Mouse (Mus musculus) kidney, adult 8-10 months (tissue): Measurements from ENCODE around the gene Arl13b.

Experiments used
- DNase-seq, 2 experiments: peaks; one replicate each; pipeline ENCODE4 v3.0.0; 2022

Gene Arl13b

DNA sequence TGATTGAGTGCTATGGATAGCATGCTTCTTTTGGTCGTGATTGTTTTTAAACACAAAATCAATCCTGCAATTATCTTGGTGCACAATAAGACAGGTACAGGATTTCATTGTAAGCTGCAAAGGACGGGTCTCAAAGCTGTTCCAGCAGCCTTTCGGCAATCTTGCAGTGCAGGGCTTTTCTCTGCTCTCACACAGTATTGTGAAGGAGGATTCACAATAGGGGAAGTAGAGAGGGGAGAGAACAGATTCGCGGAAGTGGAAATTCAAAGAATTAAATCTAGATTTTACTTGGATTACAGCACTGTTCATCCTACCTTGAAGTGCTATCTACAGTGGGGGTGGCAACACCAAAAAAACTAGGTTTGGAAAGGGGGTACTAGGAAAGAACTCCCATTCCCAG, 33.0 kb downstream of the Arl13b start:
- no peak for DNase-seq

DNA sequence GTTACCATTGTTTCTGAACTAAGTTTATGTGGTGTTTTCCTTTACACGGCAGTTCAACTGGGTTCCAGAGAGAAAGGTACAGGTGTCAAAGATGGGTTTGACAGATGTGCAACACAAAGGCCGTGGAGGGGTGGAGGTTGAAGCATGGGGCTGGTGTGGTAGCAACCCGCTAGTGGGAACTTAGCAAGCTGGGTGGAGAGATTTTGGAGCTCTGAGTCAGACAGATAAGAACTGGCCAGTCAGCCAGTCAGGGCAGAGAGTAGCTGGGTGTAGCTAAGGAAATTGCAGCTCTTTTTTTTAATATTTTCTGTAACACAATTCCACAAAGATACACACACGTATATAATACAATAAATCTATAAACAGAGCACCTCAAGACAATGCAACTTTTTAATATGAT, 36.0 kb downstream of the Arl13b start:
- no peak for DNase-seq

DNA sequence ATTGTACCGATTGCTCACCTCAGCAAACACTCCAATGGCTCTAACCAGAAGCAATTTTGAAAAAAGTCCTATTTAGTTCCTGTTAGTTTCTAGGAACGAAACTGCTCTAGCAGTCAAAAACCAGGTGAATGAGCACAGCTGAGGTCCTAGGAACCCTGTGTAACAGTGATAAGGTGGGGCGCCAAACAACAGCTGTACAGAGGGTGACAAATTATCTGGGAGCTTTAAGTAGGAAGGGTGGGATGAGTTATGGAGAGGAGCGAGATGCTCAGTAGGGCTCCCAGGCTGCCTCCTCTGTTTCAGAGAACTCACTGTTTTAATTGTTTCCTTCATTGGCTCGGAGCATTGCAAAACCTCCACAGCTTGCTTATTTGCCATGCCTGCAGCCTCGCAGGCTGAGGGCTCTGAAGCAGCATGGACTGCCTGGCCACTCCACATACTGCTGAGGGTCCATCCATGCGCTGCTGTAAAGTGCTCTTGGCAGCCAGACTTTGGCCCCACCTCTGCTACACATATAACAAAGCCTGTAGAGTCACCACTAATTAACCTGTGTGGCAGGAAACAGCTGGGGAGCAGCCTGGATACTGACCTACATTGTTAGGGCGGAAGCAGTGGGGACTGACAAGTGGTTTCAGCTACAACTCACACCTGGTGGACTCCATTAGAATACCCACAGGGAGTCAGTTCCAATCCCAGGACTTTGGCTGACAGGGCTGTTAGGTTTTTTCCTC, 39.4 kb downstream of the Arl13b start:
- DNase-seq, result no peak

DNA sequence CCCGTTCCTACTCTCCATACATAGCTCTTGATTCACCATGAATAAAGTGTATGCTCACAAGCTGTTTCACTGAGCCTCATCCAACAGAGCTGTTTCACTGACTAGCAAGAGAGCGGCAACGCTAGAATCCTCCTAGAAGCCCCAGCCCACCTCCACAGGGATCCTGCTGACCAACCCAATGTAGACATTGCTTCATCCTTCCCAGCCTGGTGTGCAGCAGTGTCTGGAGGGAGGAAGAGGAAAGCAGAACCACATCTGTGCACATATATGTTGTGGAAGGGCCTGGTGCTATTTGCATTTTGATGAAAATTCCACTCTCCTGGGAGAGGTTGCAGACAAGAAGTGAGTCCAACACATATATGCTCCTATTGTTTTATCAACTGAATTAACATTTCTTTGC, 42.2 kb downstream of the Arl13b start:
- no peak for DNase-seq

DNA sequence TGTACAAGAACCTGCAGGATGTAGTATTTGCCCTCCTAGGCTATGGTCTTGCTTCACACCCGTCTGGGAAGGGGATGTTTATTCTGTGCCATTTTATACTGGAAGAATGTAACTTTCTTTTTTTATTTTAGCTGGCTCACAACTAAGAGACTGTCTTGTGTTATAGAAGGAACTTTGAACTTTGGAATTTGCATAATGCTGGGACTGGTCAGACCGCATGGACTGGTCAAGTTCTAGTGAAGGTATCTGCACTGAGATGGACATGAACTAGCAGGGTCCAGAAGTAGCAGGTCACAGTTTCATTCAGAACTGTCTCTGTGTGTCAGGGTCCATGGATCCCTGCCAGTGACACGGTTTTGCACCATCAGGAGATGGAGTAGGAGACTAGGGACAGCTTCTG, 47.0 kb downstream of the Arl13b start:
- DNase-seq, result no peak

DNA sequence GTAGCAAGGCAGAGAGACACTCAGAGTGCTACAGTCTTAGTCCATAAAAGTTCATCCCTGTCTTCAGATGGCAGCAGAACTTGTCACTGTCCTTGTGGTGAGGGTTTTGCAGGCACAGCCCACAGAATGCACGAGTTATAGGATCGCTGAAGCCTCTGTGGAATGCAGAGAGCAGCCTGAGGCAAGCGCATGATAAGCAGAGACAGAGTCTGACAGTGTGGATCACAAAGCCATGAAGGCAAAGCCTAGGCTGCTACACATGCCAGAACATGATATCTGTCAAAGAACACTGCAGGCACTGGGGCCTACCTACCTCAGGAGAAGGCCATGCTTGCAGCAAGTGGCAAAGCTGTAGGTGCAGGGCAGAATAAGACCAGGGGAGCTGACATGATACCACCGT, 47.4 kb downstream of the Arl13b start:
- no peak for DNase-seq

DNA sequence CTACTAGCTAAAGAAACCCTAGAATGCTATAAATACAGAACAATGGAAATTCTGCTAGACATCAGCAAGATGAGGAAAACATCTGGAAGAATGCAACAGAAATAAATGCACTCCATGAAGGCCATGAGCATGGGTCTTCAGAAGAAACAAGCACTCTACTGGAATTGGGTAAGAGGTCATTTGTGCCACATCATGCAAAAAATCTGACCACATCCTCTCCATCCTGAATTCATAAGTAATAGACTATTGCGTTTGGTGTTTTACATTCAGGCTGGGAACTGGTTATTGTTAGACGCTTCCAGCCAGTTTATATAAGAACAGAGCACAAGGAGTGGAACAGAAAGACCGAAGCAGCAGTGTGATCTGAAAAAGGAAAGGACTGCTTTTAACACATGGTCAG, 48.0 kb downstream of the Arl13b start:
- DNase-seq, result no peak

DNA sequence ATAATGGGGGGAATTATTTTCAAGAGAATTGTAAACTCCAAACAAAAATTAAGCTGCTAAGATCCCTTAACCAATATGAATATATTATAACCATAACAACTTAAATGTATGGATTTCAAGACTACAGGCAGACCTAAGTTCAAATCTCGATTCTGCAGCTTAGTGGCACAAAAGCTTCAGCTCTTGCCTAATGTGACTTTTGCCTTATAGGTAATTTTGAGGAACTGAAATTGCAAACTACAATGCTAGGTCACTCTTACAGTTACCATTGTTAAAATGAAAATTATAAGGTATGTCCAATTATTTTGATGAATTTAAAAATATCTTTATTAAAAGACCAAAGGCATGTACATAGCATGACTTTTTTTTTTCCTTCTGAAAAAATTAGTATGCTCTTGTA, 50.2 kb downstream of the Arl13b start:
- no peak for DNase-seq

DNA sequence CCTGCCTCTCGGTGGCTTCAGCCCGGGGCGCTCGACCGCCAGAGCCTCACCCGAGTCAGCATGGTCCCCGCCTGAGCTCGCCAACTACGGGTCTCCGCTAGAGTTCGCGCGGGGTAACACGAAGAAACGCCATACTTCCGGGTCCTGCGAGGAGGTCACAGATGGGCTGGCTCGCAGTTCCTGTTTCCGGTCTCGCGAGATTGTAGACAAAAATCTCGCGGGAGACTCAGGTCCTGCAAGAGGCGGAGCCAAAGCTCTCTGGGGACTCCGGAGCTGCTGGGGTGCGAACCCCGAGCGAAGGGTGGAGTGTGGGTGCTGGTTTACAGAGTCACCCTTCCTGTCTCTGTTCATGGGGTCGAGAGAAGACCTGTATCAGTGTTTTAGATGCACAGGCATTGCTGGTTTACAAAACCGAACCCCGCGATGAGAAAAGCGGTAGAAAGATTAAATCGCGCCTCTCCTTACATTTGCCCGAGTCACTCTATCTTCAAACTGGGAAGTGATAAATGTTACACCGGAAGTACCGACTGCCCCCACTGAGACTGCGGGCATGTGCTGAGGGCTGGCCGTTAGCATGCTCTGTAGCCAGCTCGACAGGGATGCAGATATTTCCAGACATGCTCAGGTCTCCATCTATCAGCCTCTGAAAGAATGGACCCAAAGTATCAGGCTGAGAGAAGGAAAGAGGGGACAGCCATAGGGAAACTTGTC, 60.1 kb downstream of the Arl13b start, which contains the start of gene Nsun3:
Nsun3 (minus strand) TSS at position 198 of the 711 bp plus-strand sequence.
- DNase-seq, result peak; percentile 93 to 95

DNA sequence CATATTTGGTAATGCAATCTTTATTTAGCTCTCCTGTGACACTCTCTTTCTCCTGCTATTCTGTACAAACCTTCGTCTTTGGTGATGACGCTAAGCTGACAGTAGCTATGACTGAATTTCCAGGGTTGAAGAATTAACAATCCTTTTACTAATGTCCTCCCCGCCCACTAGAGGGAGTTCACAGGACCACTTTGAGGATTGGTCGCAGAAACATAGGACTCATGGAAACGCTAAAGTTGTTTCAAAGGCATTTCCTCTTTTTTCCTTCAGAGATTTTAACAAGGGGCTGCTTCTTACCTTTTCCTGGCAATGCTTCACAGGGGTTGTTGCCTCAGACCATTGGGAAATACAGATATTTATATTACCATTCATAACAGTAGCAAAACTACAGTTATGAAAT, 64.6 kb downstream of the Arl13b start:
- no peak for DNase-seq

DNA sequence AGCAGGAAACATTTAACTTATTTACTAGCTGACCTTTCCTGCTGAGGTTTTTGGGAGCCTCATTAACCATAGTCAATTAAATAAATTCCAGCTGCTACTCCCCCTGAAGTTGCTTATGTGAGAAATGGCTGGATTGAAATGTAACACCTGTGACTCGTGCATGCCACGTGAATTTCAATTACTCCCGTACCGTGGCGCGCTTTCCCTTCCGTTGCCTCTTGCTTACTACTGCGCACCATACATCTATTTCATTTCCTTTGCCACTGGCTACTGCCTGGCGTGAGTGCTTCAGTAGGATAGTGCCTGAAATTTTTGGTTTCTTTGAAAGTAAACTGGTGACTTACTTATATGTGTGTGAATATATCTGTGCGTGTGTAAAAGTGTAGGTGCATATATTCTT, 68.6 kb downstream of the Arl13b start:
- DNase-seq, result no peak

DNA sequence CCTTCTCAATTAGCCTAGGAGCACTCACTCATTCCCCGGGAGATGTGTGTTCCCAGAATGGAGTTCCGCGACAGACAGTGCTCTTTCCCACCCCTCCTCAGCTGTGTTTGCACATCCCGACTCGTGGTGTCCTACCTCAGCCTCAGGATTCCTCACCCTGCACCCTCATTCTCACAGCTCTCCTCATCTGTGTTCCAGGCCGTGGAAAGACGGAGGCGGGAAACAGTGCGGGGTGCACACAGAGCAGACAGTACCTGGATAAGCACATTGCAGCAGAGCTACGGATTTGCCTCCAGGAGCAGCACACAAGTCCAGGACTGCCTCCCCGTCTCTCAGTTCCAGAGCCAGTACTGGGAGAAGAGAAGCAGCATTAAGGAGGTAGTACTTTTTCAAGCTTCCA, 70.8 kb downstream of the Arl13b start:
- no peak for DNase-seq

DNA sequence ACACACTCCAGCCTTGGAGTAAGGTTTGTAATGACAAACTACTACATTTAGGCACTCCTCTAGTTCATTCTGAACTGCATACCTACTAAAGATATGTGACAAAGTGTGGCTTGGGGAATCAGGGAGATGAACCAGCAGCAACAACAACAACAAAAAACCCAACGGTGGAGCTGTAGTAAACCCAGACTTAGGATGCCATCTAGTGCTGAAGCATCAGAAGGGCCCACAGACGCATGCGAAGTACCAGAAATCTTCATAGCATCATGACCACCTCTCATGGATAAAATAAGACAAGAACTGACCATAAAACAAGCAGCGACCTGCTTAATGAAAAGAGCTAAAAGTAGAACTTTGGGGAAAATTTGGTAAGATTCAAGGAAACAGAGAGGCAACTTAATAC, 73.4 kb downstream of the Arl13b start:
- DNase-seq, result no peak

DNA sequence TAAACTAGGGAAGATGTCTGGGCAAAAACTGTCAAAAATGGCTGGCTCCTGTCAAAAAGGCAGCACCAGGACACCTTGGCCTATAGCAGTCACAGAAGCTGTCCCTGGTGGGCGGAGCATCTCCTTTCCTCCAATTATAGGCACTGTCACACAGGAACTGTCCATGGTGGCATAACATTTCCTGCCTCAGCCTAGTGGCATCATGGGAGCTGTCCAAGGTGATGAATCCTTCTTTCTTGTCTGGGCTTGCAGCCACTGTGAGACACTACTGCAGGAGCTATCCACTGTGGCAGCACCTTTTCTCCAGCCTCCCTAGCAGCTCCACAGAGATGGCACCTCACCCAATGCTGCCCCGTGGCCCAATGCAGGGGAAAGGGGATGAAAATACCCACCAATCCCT, 88.5 kb downstream of the Arl13b start:
- DNase-seq, result peak in 1 of 2 experiments; percentile 9

DNA sequence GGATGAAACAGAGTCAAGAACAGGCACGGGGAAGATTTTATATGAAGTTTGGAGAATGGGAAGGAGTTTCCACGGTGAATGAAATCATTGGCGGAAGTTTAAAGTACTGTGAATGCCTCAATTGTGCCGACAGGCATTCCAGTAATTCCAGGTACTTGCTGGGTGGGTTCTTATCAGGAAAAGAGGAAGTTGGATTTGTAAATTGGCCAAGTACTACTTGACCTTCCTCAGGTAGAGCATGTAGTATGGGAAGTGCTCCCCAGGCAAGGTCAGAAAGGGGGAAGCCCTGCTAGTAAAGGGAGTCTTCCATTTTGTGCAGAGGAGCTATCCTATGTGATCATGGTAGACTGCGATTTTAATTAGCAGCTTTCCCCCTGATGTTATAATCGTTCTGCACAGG, 91.5 kb downstream of the Arl13b start:
- no peak for DNase-seq

DNA sequence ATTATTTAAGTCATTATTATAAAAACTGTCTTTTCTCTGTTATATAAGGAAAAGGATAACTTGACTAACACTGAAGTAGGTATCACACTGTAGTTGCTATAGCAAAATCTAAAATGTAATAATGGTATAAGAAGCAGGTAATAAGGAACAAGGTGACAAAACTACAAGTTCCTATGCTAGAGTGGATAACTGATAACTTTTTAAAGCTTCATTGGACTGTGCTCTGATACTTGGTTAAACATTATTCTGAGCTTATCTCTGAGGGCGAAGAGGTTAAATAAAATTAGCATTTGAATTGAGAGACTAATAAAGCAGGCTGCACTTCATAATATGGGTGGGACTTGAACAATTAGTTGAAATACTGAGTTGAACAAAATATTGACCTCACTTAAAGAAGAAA, 93.2 kb downstream of the Arl13b start:
- DNase-seq, result no peak

DNA sequence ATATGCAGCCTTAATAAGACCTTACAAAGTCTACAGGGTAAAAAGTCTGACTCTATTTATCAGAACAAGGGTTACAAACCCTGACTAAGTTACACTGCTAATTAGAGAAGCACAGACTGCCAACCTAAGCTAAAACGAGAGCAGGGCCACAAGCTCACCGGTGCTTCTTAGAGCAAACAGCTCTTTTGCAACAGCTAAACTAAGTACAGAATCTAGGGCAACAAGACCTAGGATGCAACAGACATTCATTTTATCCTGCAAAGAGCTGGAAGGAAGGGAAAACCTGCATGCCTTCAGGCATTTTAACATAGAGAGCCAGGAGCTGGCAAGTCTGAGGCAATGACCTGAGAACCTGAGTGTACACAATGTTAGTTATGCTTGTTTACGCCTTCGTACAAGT, 93.8 kb downstream of the Arl13b start:
- DNase-seq, result no peak

DNA sequence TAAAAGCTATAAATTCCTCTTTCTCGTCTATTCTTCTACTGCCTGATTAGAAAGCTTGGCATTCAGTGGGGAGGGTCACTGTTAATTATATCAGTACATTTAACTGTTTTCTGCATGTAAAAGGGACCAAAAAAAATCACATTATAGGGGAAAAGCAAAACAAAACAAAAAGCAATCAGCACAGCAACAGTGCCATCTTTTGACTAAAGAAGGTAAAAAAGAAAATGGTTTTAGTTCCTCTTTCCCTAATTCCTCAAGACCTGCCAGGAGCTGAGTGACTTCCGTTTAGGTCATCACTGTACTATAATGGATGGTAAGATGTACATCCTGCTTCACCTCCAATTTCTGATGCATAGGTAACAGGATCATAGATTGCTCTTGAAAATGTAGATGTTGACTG, 101.0 kb downstream of the Arl13b start:
- no peak for DNase-seq
